Mouse (Mus musculus): Measurements from ENCODE around the gene Fam173b. TPM values are rescaled to one million over a fixed set of nuclear protein-coding genes. Genes with fewer than 3 reads are reported as not detected.

Fam173b gene
- polyA plus RNA-seq, 1 experiment = 37.8 TPM

DNA sequence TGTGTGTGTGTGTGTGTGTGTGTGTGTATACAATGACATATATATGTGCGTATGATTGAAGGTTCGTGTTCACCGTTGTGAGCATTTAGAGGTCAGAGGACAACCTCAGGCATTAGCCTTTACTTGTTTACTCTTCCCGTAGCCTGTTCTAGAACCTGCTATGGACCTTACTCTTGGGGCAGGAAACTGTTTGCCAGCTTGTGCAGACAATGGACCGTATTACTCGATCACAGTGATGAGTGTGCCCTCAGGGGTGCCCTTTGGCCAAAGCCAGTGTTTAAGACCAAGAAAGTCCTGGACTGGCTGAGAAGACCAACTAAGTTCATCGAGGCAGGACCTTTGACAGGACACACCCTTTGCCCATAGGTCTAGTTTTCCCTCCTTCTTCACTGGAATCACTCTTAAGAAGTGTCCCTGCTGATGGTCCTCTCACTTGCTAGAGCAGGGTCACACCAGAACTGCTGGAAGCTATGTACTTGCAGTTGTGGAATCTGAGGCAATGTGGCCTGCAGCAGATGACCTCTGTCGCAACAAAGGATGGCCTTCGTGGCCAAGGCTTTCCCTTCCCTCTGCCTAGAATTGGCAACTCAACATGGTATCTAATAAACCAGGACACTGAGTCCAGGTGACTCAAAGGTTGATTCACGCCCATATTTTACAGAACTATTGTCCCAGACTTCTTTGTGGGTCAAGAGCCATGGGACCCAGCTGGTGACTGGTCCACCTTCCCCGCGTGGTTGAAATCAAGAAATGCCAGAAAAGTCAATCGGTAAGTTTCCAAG lies 18.2 kb upstream of the Fam173b start:
- Histone ChIP-seq H3K79me2 (ENCODE audit: control insufficient read depth, insufficient read depth) (no peaks in the 10 kb centered on the region), H3K4me2 (ENCODE audit: low read depth) (no peak overlapping the region), H3K36me3 (ENCODE audit: control insufficient read depth, insufficient read depth) (no peaks in the 10 kb centered on the region), H3K4me3 (no peak overlapping the region), H3K27me3 (ENCODE audit: control insufficient read depth, insufficient read depth, insufficient read length) (no peaks in the 10 kb centered on the region), H3ac (ENCODE audit: control insufficient read depth, insufficient read length) (no peak overlapping the region)
- no peak for TF ChIP-seq POLR2AphosphoS2 (IDR thresholded peaks at IDR 0.05; ENCODE audit: insufficient read length, low read depth)
- no peak for TF ChIP-seq POLR2A (IDR thresholded peaks at IDR 0.05; ENCODE audit: insufficient read length, low read depth)
- no peak for TF ChIP-seq MYOG (IDR thresholded peaks at IDR 0.05; ENCODE audit: control insufficient read depth in 1 of 3, insufficient read depth in 1 of 3, insufficient read length in 2 of 3, low read depth in 2 of 3)
- TF ChIP-seq USF1 (IDR thresholded peaks at IDR 0.05; ENCODE audit: low read depth) = no peak
- TF ChIP-seq TCF12 (IDR thresholded peaks at IDR 0.05; ENCODE audit: insufficient read depth, poor library complexity, severe bottlenecking) = no peak
- TF ChIP-seq MYOD1 (IDR thresholded peaks at IDR 0.05; ENCODE audit: control insufficient read depth in 1 of 3, insufficient read length in 2 of 3, low read depth in 2 of 3) = no peak
- no peak for TF ChIP-seq E2F4 (IDR thresholded peaks at IDR 0.05; ENCODE audit: insufficient read depth)
- no peak for TF ChIP-seq SRF (IDR thresholded peaks at IDR 0.05; ENCODE audit: control insufficient read depth, insufficient read length, low read depth)
- no peak for TF ChIP-seq REST (IDR thresholded peaks at IDR 0.05; ENCODE audit: insufficient read depth, insufficient read length)
- TF ChIP-seq MAX (IDR thresholded peaks at IDR 0.05; ENCODE audit: low read depth) = no peak
- TF ChIP-seq CEBPB (IDR thresholded peaks at IDR 0.05; ENCODE audit: insufficient read depth, poor library complexity, severe bottlenecking) = no peak
- no peak for TF ChIP-seq TCF3 (IDR thresholded peaks at IDR 0.05; ENCODE audit: insufficient read length, low read depth)

DNA sequence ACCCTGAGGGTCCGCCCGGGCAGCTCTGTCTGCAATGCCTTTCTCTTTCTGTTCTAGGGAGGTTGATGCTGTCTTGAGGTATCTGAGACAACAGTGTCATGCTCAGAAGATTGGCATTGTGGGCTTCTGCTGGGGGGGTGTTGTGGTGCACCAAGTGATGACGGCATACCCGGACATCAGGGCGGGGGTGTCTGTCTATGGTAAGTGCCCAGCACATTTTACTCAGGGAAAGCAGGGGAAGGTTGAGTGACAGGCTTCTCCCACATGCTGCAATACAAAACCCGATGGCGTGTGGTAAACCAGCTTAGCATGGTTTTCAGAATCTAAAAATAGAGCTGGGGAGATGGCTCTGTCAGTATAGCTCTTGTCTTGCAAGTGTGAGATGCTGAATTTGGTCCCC lies 16.4 kb upstream of the Fam173b start:
- peak in 1 of 3 experiments; percentile 21 for TF ChIP-seq MYOD1 (IDR thresholded peaks at IDR 0.05; ENCODE audit: control insufficient read depth in 1 of 3, insufficient read length in 2 of 3, low read depth in 2 of 3)
- no peak for TF ChIP-seq POLR2AphosphoS2 (IDR thresholded peaks at IDR 0.05; ENCODE audit: insufficient read length, low read depth)
- H3K4me2 ChIP-seq (ENCODE audit: low read depth) = peak overlapping the region; percentile 13
- H3K4me3 ChIP-seq = no peak overlapping the region

DNA sequence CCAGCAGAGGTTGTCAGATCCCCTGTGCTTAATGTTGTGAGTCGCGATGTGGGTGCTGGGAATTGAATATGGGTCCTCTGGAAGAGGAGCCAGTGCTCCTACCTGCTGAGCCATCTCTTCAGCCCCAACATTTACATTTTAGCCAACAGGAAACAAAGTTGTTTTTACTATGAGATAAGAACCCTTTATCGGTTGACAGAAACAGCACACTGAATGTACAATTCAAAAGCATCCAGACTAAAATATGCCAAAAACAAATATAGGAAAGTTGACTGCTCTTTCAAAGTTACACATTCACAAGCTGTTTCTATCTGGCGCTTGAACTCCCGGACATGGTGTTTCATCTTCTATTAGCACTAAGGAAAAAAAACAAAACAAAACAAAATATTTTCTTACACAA lies 15.6 kb upstream of the Fam173b start:
- Histone ChIP-seq H3K27me3 (ENCODE audit: control insufficient read depth, insufficient read depth, insufficient read length) (no peaks in the 10 kb centered on the region), H3K4me3 (no peak overlapping the region), H3ac (ENCODE audit: control insufficient read depth, insufficient read length) (no peak overlapping the region), H3K36me3 (ENCODE audit: control insufficient read depth, insufficient read depth) (peaks cover 22% of the 10 kb centered on the region), H3K79me2 (ENCODE audit: control insufficient read depth, insufficient read depth) (no peaks in the 10 kb centered on the region), H3K4me2 (ENCODE audit: low read depth) (no peak overlapping the region)
- no peak for TF ChIP-seq POLR2A (IDR thresholded peaks at IDR 0.05; ENCODE audit: insufficient read length, low read depth)
- no peak for TF ChIP-seq REST (IDR thresholded peaks at IDR 0.05; ENCODE audit: insufficient read depth, insufficient read length)
- TF ChIP-seq MAX (IDR thresholded peaks at IDR 0.05; ENCODE audit: low read depth) = no peak
- no peak for TF ChIP-seq SRF (IDR thresholded peaks at IDR 0.05; ENCODE audit: control insufficient read depth, insufficient read length, low read depth)
- TF ChIP-seq MYOG (IDR thresholded peaks at IDR 0.05; ENCODE audit: control insufficient read depth in 1 of 3, insufficient read depth in 1 of 3, insufficient read length in 2 of 3, low read depth in 2 of 3) = no peak

More for the DNA sequence above, 16.4 kb upstream of the Fam173b start:
- H3K36me3 ChIP-seq (ENCODE audit: control insufficient read depth, insufficient read depth) = peaks cover 14% of the 10 kb centered on the region
- H3K27me3 ChIP-seq (ENCODE audit: control insufficient read depth, insufficient read depth, insufficient read length) = no peaks in the 10 kb centered on the region
- no peaks in the 10 kb centered on the region for H3K79me2 ChIP-seq (ENCODE audit: control insufficient read depth, insufficient read depth)
- no peak overlapping the region for H3ac ChIP-seq (ENCODE audit: control insufficient read depth, insufficient read length)

DNA sequence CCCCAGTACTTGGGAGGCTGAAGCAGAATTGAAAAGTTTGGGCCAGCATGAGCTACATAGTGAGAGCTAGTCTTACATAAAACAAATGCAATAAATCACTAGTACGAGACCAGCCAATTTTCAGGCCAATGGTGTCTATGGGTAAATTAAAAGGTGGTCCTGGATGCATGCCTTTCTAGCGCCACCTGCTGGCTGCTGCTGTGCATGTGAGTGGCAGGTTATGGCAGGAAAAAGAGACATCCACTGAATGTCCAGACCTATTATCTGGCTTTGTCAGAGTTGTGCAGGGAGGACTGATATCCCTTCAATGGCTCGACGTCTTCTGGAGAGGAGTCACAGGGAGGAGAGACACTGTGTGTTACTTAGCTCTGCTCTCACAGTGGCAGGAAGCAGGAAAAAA lies 15.1 kb upstream of the Fam173b start:
- no peak overlapping the region for H3ac ChIP-seq (ENCODE audit: control insufficient read depth, insufficient read length)
- peaks cover 27% of the 10 kb centered on the region for H3K36me3 ChIP-seq (ENCODE audit: control insufficient read depth, insufficient read depth)
- peak; percentile 44 for TF ChIP-seq POLR2AphosphoS2 (IDR thresholded peaks at IDR 0.05; ENCODE audit: insufficient read length, low read depth)
- TF ChIP-seq E2F4 (IDR thresholded peaks at IDR 0.05; ENCODE audit: insufficient read depth) = no peak
- H3K79me2 ChIP-seq (ENCODE audit: control insufficient read depth, insufficient read depth) = no peaks in the 10 kb centered on the region
- no peaks in the 10 kb centered on the region for H3K27me3 ChIP-seq (ENCODE audit: control insufficient read depth, insufficient read depth, insufficient read length)
- H3K4me3 ChIP-seq = no peak overlapping the region
- H3K4me2 ChIP-seq (ENCODE audit: low read depth) = no peak overlapping the region

DNA sequence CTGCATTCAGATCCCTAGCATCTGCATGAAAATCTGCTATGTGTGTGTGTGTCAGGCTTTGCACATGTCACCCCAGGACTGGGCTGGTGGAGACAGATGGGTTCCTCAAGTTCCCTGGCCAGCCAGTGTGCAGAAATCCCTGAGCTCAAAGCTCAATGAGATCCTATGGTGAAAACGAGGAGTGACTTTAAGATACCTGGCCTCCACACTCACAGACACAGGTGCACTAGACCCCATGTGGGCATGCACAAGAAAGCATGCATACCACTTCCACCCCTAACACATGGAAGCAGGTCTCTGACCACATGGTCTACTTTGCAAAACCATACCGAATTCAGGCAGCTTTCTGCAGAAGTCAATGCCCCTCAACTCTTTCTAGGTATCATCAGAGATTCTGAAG lies 13.9 kb upstream of the Fam173b start:
- Histone ChIP-seq H3ac (ENCODE audit: control insufficient read depth, insufficient read length) (no peak overlapping the region), H3K27me3 (ENCODE audit: control insufficient read depth, insufficient read depth, insufficient read length) (no peaks in the 10 kb centered on the region), H3K36me3 (ENCODE audit: control insufficient read depth, insufficient read depth) (peaks cover 39% of the 10 kb centered on the region), H3K4me2 (ENCODE audit: low read depth) (no peak overlapping the region), H3K79me2 (ENCODE audit: control insufficient read depth, insufficient read depth) (no peaks in the 10 kb centered on the region), H3K4me3 (no peak overlapping the region)
- TF ChIP-seq TCF3 (IDR thresholded peaks at IDR 0.05; ENCODE audit: insufficient read length, low read depth) (no peak), SRF (IDR thresholded peaks at IDR 0.05; ENCODE audit: control insufficient read depth, insufficient read length, low read depth) (no peak), MYOD1 (IDR thresholded peaks at IDR 0.05; ENCODE audit: control insufficient read depth in 1 of 3, insufficient read length in 2 of 3, low read depth in 2 of 3) (no peak), POLR2AphosphoS2 (IDR thresholded peaks at IDR 0.05; ENCODE audit: insufficient read length, low read depth) (peak; percentile 88)
